Mouse (Mus musculus) retina, postnatal 1 day (tissue): ENCODE data around the gene Gm10228.
"Not testable (repeated sequence)": the region's sequence is repeated elsewhere in the genome, so short reads cannot be mapped to it uniquely, and the experiment has no call there.

Source experiments
- DNase-seq: peaks from one replicate; pipeline ENCODE4 v3.0.0-alpha.2; 2012

The Gm10228 gene

GRCm38 (mm10) chr16:89041372-89041771 lies at the start of gene Gm10228:
Gm10228 (minus strand) TSS chr16:89041472.
- not testable (repeated sequence) for DNase-seq

- DNase-seq, result peak; percentile 18
These were observed 29.8 kb upstream of the Gm10228 start for GRCm38 (mm10) chr16:89071041-89071440.

- DNase-seq, result not testable (repeated sequence)
These were observed 22.6 kb upstream of the Gm10228 start, which contains the start of gene 1110025L11Rik for GRCm38 (mm10) chr16:89063902-89064301. 1110025L11Rik (minus strand) TSS chr16:89064002.

- DNase-seq, result no peak
These were observed 6.5 kb upstream of the Gm10228 start, which contains the start of gene Krtap6-5 for GRCm38 (mm10) chr16:89047783-89048182. Krtap6-5 (minus strand) TSS chr16:89047883.

- DNase-seq, result not testable (repeated sequence)
These were observed 9.9 kb downstream of the Gm10228 start, which contains the start of gene Krtap6-1 for GRCm38 (mm10) chr16:89031399-89031798. Krtap6-1 (plus strand) TSS chr16:89031699.

GRCm38 (mm10) chr16:89014984-89015383 lies 26.3 kb downstream of the Gm10228 start, which contains the start of gene Gm10229:
Gm10229 (plus strand) TSS chr16:89015284.
- DNase-seq, result not testable (repeated sequence)

- no peak for DNase-seq
These were observed 27.3 kb downstream of the Gm10228 start for GRCm38 (mm10) chr16:89013973-89014372.

GRCm38 (mm10) chr16:89010659-89011058 lies 30.6 kb downstream of the Gm10228 start, which contains the start of gene Krtap22-2:
Krtap22-2 (minus strand) TSS chr16:89010759.
- DNase-seq, result no peak
